Mouse (Mus musculus): ENCODE measurements around the gene Nr4a3. TPM values are rescaled to one million over a fixed set of nuclear protein-coding genes. Genes with fewer than 3 reads are reported as not detected.

Nr4a3 gene
- polyA plus RNA-seq, 1 experiment from 2014 or later: 1.3 TPM

DNA sequence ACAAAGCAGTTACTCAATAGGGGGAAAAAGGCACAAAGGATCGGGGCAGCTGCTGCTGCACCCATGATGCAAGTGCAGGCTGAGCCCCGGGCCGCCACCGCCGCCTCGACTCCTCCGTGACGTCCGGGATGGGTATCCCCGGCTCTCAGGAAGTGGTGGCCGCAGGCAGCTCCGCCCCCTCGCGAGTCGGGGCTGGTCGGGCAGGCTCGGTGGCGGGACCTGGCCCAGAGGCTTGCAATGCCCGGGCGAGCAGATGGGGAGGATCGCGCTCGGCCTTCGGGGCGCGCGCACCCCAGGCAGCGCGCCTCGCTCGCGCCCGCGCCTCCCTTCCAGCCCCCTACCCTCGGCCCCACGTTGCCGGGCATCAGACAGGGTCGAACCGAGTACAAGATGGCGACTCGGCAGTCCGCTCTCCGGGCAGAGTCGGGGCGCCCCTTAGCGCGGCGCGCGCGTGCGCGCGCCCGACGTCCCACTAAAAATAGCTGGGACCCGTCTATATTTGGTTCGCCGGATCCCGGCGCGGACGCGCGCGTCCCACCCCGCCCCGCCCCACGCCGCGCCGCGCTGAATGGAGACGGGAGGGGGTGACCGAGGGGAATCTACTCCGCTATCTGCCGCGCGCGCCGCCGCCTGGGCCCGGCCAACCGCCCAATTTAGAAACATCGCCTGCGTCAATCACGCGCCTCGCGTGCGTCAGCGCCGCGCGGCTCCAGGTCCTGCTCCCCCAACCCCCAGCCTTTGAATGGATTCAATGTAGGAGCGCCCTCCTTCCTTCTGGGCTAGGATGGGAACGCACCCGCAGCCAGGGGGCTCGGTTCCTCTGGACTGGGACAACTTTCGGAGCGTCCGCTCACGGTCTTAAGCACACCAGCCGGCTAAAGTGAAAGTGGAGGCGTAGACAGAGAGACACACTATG, 1.9 kb upstream of the Nr4a3 start:
- WGBS: 1% methylated on average over 88 of the region's 105 CpGs
- H3K4me3 ChIP-seq: peak overlapping the region; percentile 52
- peak overlapping the region; percentile 90 for H3K4me2 ChIP-seq

GRCm38 (mm10) chr4:48044141-48044490, 837 bp upstream of the Nr4a3 start:
- H3K9ac ChIP-seq: peak overlapping the region; percentile 84
- peak overlapping the region; percentile 90 for H3K27ac ChIP-seq
- no peaks in the 10 kb centered on the region for H3K9me3 ChIP-seq
- peak overlapping the region; percentile 90 for H3K4me2 ChIP-seq
- WGBS: under 1% methylated on average over 11 of the region's 11 CpGs
- peaks cover 12% of the 10 kb centered on the region for H3K27me3 ChIP-seq (replicated peaks)
- no peaks in the 10 kb centered on the region for H3K36me3 ChIP-seq (replicated peaks)
- H3K4me3 ChIP-seq: peak overlapping the region; percentile 52
- H3K4me1 ChIP-seq: peaks cover 53% of the 10 kb centered on the region
- no peak for ATAC-seq (replicated peaks)

More for the DNA sequence above, 1.9 kb upstream of the Nr4a3 start:
- Histone ChIP-seq H3K4me1 (peaks cover 45% of the 10 kb centered on the region), H3K9me3 (no peaks in the 10 kb centered on the region), H3K27ac (peak overlapping the region; percentile 99), H3K36me3 (replicated peaks) (no peaks in the 10 kb centered on the region), H3K9ac (peak overlapping the region; percentile 91), H3K27me3 (replicated peaks) (peaks cover 7% of the 10 kb centered on the region; the same call in 1 of the 2 replicates)
- peak; percentile 87 for ATAC-seq (replicated peaks)

DNA sequence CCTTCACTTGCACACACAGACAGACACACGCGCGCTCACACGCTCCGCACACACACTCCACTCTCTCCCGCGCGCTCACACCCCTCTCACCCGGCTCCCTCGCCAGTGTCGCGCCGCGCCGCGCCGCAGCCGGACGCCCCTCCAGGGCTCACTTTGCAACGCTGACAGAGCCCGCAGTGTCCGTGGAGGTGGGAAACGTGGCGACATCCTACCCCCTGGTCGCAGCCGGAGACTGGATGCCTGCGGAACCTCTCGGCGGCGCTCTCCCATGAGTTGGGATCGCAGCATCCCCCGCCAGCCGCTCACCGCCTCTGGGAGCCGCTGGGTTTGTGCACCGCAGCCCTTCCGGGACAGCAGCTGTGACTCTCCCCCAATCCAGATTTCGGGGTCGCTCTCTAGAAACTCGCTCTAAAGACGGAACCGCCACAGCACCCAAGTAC, 348 bp downstream of the Nr4a3 start:
- no peak; the same call in 1 of the 2 replicates for ATAC-seq (replicated peaks)
- H3K27ac ChIP-seq: peak overlapping the region; percentile 90
- H3K36me3 ChIP-seq (replicated peaks): no peaks in the 10 kb centered on the region
- no peaks in the 10 kb centered on the region for H3K9me3 ChIP-seq
- peaks cover 22% of the 10 kb centered on the region for H3K27me3 ChIP-seq (replicated peaks)
- peak overlapping the region; percentile 90 for H3K4me2 ChIP-seq
- peak overlapping the region; percentile 52 for H3K4me3 ChIP-seq
- peak overlapping the region; percentile 84 for H3K9ac ChIP-seq
- 0% methylated on average over 42 of the region's 42 CpGs for WGBS
- H3K4me1 ChIP-seq: peaks cover 53% of the 10 kb centered on the region

DNA sequence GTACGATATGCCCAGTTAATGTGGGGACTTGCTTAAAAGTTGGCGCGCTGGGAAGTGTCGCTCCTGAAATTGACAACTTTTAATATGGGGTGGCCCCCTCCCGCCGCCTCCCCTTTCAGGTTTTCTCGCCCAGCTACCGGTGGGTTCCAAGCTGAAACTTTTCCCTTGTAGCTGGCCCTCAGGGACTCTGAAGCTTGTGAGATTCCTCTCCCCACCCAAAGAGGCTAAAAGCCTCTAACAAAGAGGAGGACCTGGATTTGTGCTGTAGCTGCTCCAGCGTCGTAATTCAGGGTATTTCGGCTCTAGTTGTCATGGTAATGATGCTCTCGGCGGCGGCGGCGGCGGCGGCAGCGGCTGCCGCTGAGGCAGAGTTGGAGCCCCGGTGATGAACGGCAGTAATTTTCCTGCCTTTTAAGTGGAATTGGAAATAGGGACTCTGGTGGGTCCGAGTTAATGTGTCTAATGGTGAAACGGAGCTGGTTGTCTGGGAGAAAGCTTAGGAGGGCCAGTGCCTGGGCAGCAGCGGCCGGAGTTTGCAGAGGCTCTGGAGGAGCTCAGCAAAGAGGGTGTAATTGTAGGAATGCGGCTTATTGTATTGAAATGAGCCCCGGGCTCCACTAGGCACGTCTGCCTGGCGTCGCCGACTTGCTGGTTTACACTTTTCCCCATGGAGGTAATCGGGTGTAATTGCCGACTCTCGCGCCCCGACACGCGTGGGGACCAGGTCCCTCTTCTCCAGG, 938 bp downstream of the Nr4a3 start:
- H3K4me3 ChIP-seq: peak overlapping the region; percentile 52
- H3K27ac ChIP-seq: peak overlapping the region; percentile 90
- peaks cover 53% of the 10 kb centered on the region for H3K4me1 ChIP-seq
- H3K27me3 ChIP-seq (replicated peaks): peaks cover 28% of the 10 kb centered on the region
- no peak for ATAC-seq (replicated peaks)
- WGBS: under 1% methylated on average over 39 of the region's 39 CpGs
- H3K4me2 ChIP-seq: peak overlapping the region; percentile 90
- no peaks in the 10 kb centered on the region for H3K9me3 ChIP-seq
- H3K9ac ChIP-seq: peak overlapping the region; percentile 84
- no peaks in the 10 kb centered on the region for H3K36me3 ChIP-seq (replicated peaks)

DNA sequence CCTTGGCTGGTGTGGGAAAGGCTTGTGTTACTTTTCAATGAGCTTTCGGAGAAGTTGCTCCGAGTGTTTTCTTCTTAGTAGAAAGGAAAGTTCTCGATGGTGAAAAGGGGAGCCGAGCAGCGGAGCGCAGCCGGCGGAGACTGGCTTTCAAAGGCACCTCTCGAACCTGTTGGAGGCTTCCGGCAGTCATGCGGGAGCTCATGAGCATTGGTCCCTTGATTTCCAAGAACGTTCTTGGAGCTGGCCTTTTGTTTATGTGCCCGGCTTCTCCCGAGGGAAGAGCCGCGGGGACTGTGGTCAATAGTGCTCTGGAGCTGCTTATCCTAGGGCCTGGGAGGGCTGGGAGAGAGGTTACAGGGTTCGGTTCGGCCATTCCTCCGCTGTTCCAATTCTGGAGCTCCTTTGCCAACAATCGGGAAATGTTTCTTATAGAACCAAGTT, 1.5 kb downstream of the Nr4a3 start:
- WGBS: under 1% methylated on average over 20 of the region's 20 CpGs
- peak overlapping the region; percentile 90 for H3K4me2 ChIP-seq
- peaks cover 54% of the 10 kb centered on the region for H3K4me1 ChIP-seq
- H3K9ac ChIP-seq: peak overlapping the region; percentile 84
- ATAC-seq (replicated peaks): no peak
- peaks cover 34% of the 10 kb centered on the region for H3K27me3 ChIP-seq (replicated peaks)
- H3K27ac ChIP-seq: no peak overlapping the region
- peak overlapping the region; percentile 52 for H3K4me3 ChIP-seq
- no peaks in the 10 kb centered on the region for H3K9me3 ChIP-seq
- H3K36me3 ChIP-seq (replicated peaks): no peaks in the 10 kb centered on the region

DNA sequence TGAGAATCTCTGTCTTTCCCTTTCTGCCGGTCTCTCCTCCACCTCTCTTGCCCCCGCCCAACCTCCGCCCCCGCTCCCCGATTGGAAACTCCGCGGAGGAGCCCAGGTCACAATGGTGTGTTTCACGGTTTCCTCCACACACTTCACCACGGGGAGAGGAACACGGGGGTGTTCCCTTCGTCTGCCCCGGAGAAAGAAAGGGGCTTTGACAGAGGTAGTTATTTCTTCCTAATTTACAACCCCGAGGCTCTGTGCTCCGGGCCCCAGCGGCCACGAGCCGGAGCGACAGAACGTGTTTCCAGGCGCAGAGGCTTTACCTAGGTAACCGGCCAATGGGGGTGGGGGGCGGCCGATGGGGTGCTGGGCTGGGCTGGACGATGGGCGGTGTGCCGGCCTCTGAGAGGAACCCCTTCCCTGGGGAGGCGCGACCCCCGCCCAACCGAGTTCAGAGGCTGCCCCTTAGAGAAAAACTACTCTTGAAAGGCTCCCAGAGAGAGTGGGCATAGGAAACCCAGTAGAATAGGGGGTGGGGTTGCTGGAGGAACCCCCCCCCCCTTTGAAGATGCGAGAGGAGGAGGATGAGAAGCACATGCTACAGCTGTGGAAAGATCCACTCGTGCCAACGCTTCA, 2.3 kb downstream of the Nr4a3 start:
- Histone ChIP-seq H3K36me3 (replicated peaks) (no peaks in the 10 kb centered on the region), H3K9me3 (no peaks in the 10 kb centered on the region), H3K4me3 (peak overlapping the region; percentile 52), H3K27me3 (replicated peaks) (peaks cover 42% of the 10 kb centered on the region), H3K4me2 (peak overlapping the region; percentile 90), H3K4me1 (peaks cover 53% of the 10 kb centered on the region), H3K9ac (peak overlapping the region; percentile 24), H3K27ac (no peak overlapping the region)
- WGBS: 1% methylated on average over 33 of the region's 33 CpGs
- no peak for ATAC-seq (replicated peaks)

GRCm38 (mm10) chr4:48047766-48048371, 2.9 kb downstream of the Nr4a3 start:
- Histone ChIP-seq H3K27me3 (replicated peaks) (peaks cover 48% of the 10 kb centered on the region), H3K4me1 (peaks cover 53% of the 10 kb centered on the region), H3K9ac (0 out of 2 replicates have a peak overlapping the region, but pooled peaks have one; percentile 24), H3K4me3 (peak overlapping the region; percentile 52), H3K27ac (no peak overlapping the region), H3K4me2 (peak overlapping the region; percentile 90), H3K36me3 (replicated peaks) (no peaks in the 10 kb centered on the region), H3K9me3 (no peaks in the 10 kb centered on the region)
- no peak for ATAC-seq (replicated peaks)
- WGBS: under 1% methylated on average over 30 of the region's 30 CpGs

DNA sequence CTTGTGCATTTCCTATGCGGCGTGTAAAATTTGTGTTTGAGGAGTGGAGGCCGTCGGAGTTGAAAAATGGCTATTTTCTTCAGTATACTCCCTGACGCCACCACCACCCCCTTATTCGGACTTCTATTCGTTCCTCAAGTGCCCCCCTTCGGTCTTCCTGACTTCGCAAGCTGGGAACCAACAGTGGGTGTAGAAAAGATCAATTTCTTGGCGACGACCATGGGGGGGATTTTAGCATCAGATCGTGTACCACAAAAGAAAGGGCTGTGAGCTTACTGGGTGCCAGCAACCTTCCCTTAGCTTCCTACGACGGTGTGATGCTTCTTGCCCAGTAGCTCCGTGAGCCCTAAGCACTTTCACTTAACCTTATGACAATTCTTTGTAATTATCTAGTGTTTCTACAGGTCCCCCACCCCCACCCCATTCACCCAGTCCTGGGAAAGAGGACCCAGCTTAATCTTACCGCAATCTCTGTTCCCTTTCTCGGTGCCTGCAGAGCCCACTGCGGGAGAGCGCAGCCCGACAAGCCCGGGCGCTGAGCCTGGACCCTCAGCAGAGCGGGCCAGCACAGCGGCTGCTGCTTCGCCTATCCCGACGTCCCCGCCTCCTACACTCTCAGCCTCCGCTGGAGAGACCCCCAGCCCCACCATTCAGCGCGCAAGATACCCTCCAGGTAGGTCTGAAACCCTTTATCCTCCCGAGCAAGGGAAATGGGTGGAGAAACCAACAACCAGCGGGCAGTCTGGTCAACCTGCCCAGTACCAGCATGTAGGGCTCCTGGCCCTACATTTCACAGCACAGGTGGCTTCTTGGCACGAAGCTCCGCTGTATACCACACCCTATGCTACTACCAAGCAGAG, 3.7 kb downstream of the Nr4a3 start:
- 5% methylated on average over 35 of the region's 35 CpGs for WGBS

GRCm38 (mm10) chr4:48050020-48050419, 5.1 kb downstream of the Nr4a3 start:
- H3K9me3 ChIP-seq: no peaks in the 10 kb centered on the region
- 75% methylated on average over 3 of the region's 3 CpGs for WGBS
- ATAC-seq (replicated peaks): no peak
- H3K36me3 ChIP-seq (replicated peaks): no peaks in the 10 kb centered on the region
- H3K4me1 ChIP-seq: peaks cover 43% of the 10 kb centered on the region
- H3K4me3 ChIP-seq: no peak overlapping the region
- H3K27me3 ChIP-seq (replicated peaks): peaks cover 62% of the 10 kb centered on the region
- H3K9ac ChIP-seq: no peak overlapping the region
- no peak overlapping the region for H3K4me2 ChIP-seq
- no peak overlapping the region for H3K27ac ChIP-seq

More for the DNA sequence above, 3.7 kb downstream of the Nr4a3 start:
- no peak overlapping the region for H3K27ac ChIP-seq
- H3K9ac ChIP-seq: no peak overlapping the region
- H3K4me2 ChIP-seq: peak overlapping the region; percentile 90
- H3K4me3 ChIP-seq: peak overlapping the region; percentile 52
- no peak for ATAC-seq (replicated peaks)
- H3K4me1 ChIP-seq: peaks cover 50% of the 10 kb centered on the region
- H3K27me3 ChIP-seq (replicated peaks): peaks cover 56% of the 10 kb centered on the region
- no peaks in the 10 kb centered on the region for H3K9me3 ChIP-seq
- no peaks in the 10 kb centered on the region for H3K36me3 ChIP-seq (replicated peaks)

GRCm38 (mm10) chr4:48050442-48050841, 5.5 kb downstream of the Nr4a3 start:
- ATAC-seq (replicated peaks): no peak
- Histone ChIP-seq H3K9ac (no peak overlapping the region), H3K27ac (no peak overlapping the region), H3K4me1 (peaks cover 42% of the 10 kb centered on the region), H3K4me3 (no peak overlapping the region), H3K27me3 (replicated peaks) (peaks cover 62% of the 10 kb centered on the region), H3K4me2 (no peak overlapping the region), H3K36me3 (replicated peaks) (no peaks in the 10 kb centered on the region), H3K9me3 (no peaks in the 10 kb centered on the region)
- 53% methylated on average over 5 of the region's 5 CpGs for WGBS
